Mouse (Mus musculus) heart, adult 2 months (tissue): ENCODE measurements at regions not wholly inside any gene's neighbourhood (a gene's known extent, or its start where the extent isn't known, plus 50 kb on each side); places are given as distances from the start of the nearest gene placed in this dataset.

Experiments
- DNase-seq, 2 experiments: peaks; one replicate each; pipeline ENCODE4 v3.0.0; 2021
- H3K27ac ChIP-seq: fragments of 200-600 bp; 2 replicates; pipeline ENCODE4 v1.8.1; 2022
- H3K27me3 ChIP-seq: fragments of 200-500 bp; 2 replicates; pipeline ENCODE4 v1.6.1; 2012; ENCODE audit warnings: mild to moderate bottlenecking, low read length, inconsistent platforms, mixed read lengths; ENCODE audit not compliant: control insufficient read depth, insufficient read depth
- H3K36me3 ChIP-seq: fragments of 200-500 bp; 2 replicates; pipeline ENCODE4 v1.6.1; 2012; ENCODE audit warnings: low read length, inconsistent platforms; ENCODE audit not compliant: control insufficient read depth, insufficient read depth
- H3K4me1 ChIP-seq: fragments of 200-500 bp; 2 replicates; pipeline ENCODE4 v1.6.1; 2011; ENCODE audit warnings: low read length; ENCODE audit not compliant: control insufficient read depth, insufficient read depth
- H3K4me3 ChIP-seq: fragments of 200-600 bp; 2 replicates; pipeline ENCODE4 v1.8.1; 2022
- H3K79me2 ChIP-seq: fragments of 200-500 bp; replicated peaks from 2 replicates; pipeline ENCODE4 v1.6.1; 2012; ENCODE audit warnings: mild to moderate bottlenecking, inconsistent platforms, low read length, moderate library complexity, mixed read lengths; ENCODE audit not compliant: control insufficient read depth, insufficient read depth
- H3K9ac ChIP-seq: fragments of 200-500 bp; 2 replicates; pipeline ENCODE4 v1.6.1; 2012; ENCODE audit warnings: low read depth, mild to moderate bottlenecking, control low read depth, inconsistent platforms, low read length, mixed read lengths
- CTCF ChIP-seq: fragments of 200-600 bp; IDR thresholded peaks from 2 replicates; pipeline ENCODE4 v1.8.1; 2022; ENCODE audit warnings: antibody characterized with exemption, mild to moderate bottlenecking, moderate library complexity
- EP300 ChIP-seq: fragments of 200-500 bp; IDR thresholded peaks from 2 replicates; pipeline ENCODE4 v1.6.1; 2011; ENCODE audit warnings: low read depth, low read length, control low read depth; ENCODE audit not compliant: insufficient read depth
- POLR2A ChIP-seq: fragments of 200-500 bp; IDR thresholded peaks from 2 replicates; pipeline ENCODE4 v1.6.1; 2011; ENCODE audit warnings: mild to moderate bottlenecking, low read depth, low read length, control low read depth; ENCODE audit not compliant: insufficient read depth
- WGBS: fragments of 180-500 bp; shearing (Covaris S2); methylation state at CpG from one replicate; pipeline ENCODE4 v1.1.7; 2018; 5-methylcytosine and 5-hydroxymethylcytosine counted together
- intact Hi-C: fragments of 180-260 bp; cut with DNase I; formaldehyde crosslinking; loops from one replicate; pipeline ENCODE4 v1.15.1; 2025

GRCm38 (mm10) chr2:22165443-22165842 is 61.9 kb upstream of the Myo3a start:
- Histone ChIP-seq H3K27ac (no peak overlapping the region), H3K4me3 (no peak overlapping the region), H3K27me3 (no peaks in the 10 kb centered on the region), H3K36me3 (no peaks in the 10 kb centered on the region), H3K9ac (no peak overlapping the region), H3K4me1 (no peaks in the 10 kb centered on the region), H3K79me2 (no peaks in the 10 kb centered on the region)
- 87% methylated on average over 5 of the region's 5 CpGs for WGBS
- DNase-seq, result no peak
- intact Hi-C loops, result no loop called here
- TF ChIP-seq EP300 (no peak), POLR2A (no peak)

GRCm38 (mm10) chr2:22165919-22166318 is 61.4 kb upstream of the Myo3a start:
- no peak overlapping the region for H3K4me3 ChIP-seq
- H3K27me3 ChIP-seq, result no peaks in the 10 kb centered on the region
- TF ChIP-seq CTCF, result no peak
- H3K36me3 ChIP-seq, result no peaks in the 10 kb centered on the region
- H3K4me1 ChIP-seq, result no peaks in the 10 kb centered on the region
- no peak for DNase-seq
- H3K79me2 ChIP-seq, result no peaks in the 10 kb centered on the region
- H3K27ac ChIP-seq, result no peak overlapping the region
- no peak overlapping the region for H3K9ac ChIP-seq
- intact Hi-C loops, result no loop called here
